Mouse (Mus musculus) megakaryocyte, embryonic 14.5 days (primary cell): Measurements from ENCODE around the gene Tspan4. TPM values are rescaled to one million over a fixed set of nuclear protein-coding genes. Genes with fewer than 3 reads are reported as not detected.

Experiments
- H3K27me3 ChIP-seq: replicated peaks from 2 replicates; pipeline ENCODE3; 2012; ENCODE audit warnings: inconsistent platforms
- H3K36me3 ChIP-seq: replicated peaks from 2 replicates; pipeline ENCODE3; 2012; ENCODE audit warnings: low read length, inconsistent platforms, mixed read lengths
- H3K4me1 ChIP-seq: 2 replicates; pipeline ENCODE4 v1.6.1; 2012; ENCODE audit warnings: inconsistent platforms
- H3K4me3 ChIP-seq: replicated peaks from 2 replicates; pipeline ENCODE3; 2012; ENCODE audit warnings: moderate library complexity, mild to moderate bottlenecking, inconsistent platforms
- H3K9me3 ChIP-seq: 2 replicates; pipeline ENCODE4 v1.6.1; 2012; ENCODE audit warnings: inconsistent platforms
- FLI1 ChIP-seq: IDR thresholded peaks from 2 replicates; pipeline ENCODE4 v1.6.1; 2012; ENCODE audit warnings: low read length, inconsistent platforms, mixed read lengths
- GATA1 ChIP-seq: IDR thresholded peaks from 3 replicates; pipeline ENCODE4 v1.6.1; 2012; ENCODE audit warnings: mixed read lengths, low read length, inconsistent platforms, borderline replicate concordance
- polyA plus RNA-seq: library from polyadenylated mRNA; stranded (reverse); fragments of >175 nt; gene quantifications from 2 replicates; pipeline ENCODE4 v1.2.3, GENCODE M21; 2012; ENCODE audit warnings: low replicate concordance; ENCODE audit not compliant: insufficient read depth

Tspan4 gene
- polyA plus RNA-seq, 1 experiment, result 54.8 TPM

- peaks cover 83% of the 10 kb centered on the region for H3K36me3 ChIP-seq
- no peaks in the 10 kb centered on the region for H3K27me3 ChIP-seq
- peaks cover 93% of the 10 kb centered on the region for H3K4me1 ChIP-seq
- H3K9me3 ChIP-seq, result no peaks in the 10 kb centered on the region
- no peak overlapping the region for H3K4me3 ChIP-seq
- TF ChIP-seq GATA1 (no peak), FLI1 (no peak)
These were observed 8.1 kb downstream of the Tspan4 start for GRCm38 (mm10) chr7:141483114-141483653.

GRCm38 (mm10) chr7:141484186-141485120 is 9.4 kb downstream of the Tspan4 start:
- no peaks in the 10 kb centered on the region for H3K27me3 ChIP-seq
- H3K4me3 ChIP-seq, result no peak overlapping the region
- H3K4me1 ChIP-seq, result peaks cover 91% of the 10 kb centered on the region
- no peaks in the 10 kb centered on the region for H3K9me3 ChIP-seq
- H3K36me3 ChIP-seq, result peaks cover 90% of the 10 kb centered on the region
- no peak for TF ChIP-seq GATA1
- TF ChIP-seq FLI1, result no peak

GRCm38 (mm10) chr7:141485186-141485585 is 10.1 kb downstream of the Tspan4 start:
- no peak for TF ChIP-seq GATA1
- TF ChIP-seq FLI1, result no peak
- no peaks in the 10 kb centered on the region for H3K27me3 ChIP-seq
- H3K9me3 ChIP-seq, result no peaks in the 10 kb centered on the region
- H3K4me1 ChIP-seq, result peaks cover 91% of the 10 kb centered on the region
- H3K36me3 ChIP-seq, result peaks cover 93% of the 10 kb centered on the region
- no peak overlapping the region for H3K4me3 ChIP-seq

- Histone ChIP-seq H3K4me3 (no peak overlapping the region), H3K9me3 (no peaks in the 10 kb centered on the region), H3K4me1 (peaks cover 90% of the 10 kb centered on the region), H3K27me3 (no peaks in the 10 kb centered on the region), H3K36me3 (peaks cover 96% of the 10 kb centered on the region)
- no peak for TF ChIP-seq GATA1
- TF ChIP-seq FLI1, result no peak
These were observed 10.6 kb downstream of the Tspan4 start for GRCm38 (mm10) chr7:141485606-141486005.

GRCm38 (mm10) chr7:141486239-141486638 is 11.2 kb downstream of the Tspan4 start:
- Histone ChIP-seq H3K4me1 (peaks cover 90% of the 10 kb centered on the region), H3K36me3 (peaks cover 99% of the 10 kb centered on the region), H3K9me3 (no peaks in the 10 kb centered on the region), H3K4me3 (no peak overlapping the region), H3K27me3 (no peaks in the 10 kb centered on the region)
- TF ChIP-seq GATA1, result no peak
- TF ChIP-seq FLI1, result no peak

GRCm38 (mm10) chr7:141487141-141487540 is 12.1 kb downstream of the Tspan4 start:
- TF ChIP-seq FLI1 (no peak), GATA1 (no peak)
- Histone ChIP-seq H3K36me3 (peaks cover 99% of the 10 kb centered on the region), H3K4me3 (no peak overlapping the region), H3K4me1 (peaks cover 89% of the 10 kb centered on the region), H3K27me3 (no peaks in the 10 kb centered on the region), H3K9me3 (no peaks in the 10 kb centered on the region)

- H3K4me3 ChIP-seq, result no peak overlapping the region
- peaks cover 56% of the 10 kb centered on the region for H3K4me1 ChIP-seq
- no peaks in the 10 kb centered on the region for H3K9me3 ChIP-seq
- H3K36me3 ChIP-seq, result peaks cover 99% of the 10 kb centered on the region
- no peaks in the 10 kb centered on the region for H3K27me3 ChIP-seq
- no peak for TF ChIP-seq FLI1
These were observed 16.1 kb downstream of the Tspan4 start for GRCm38 (mm10) chr7:141491151-141491550.

GRCm38 (mm10) chr7:141492738-141493137 is 17.7 kb downstream of the Tspan4 start:
- no peaks in the 10 kb centered on the region for H3K27me3 ChIP-seq
- peaks cover 49% of the 10 kb centered on the region for H3K4me1 ChIP-seq
- no peaks in the 10 kb centered on the region for H3K9me3 ChIP-seq
- peaks cover 99% of the 10 kb centered on the region for H3K36me3 ChIP-seq
- no peak overlapping the region for H3K4me3 ChIP-seq
- TF ChIP-seq GATA1 (no peak), FLI1 (no peak)

- Histone ChIP-seq H3K9me3 (no peaks in the 10 kb centered on the region), H3K36me3 (peaks cover 100% of the 10 kb centered on the region), H3K4me1 (peaks cover 47% of the 10 kb centered on the region), H3K27me3 (no peaks in the 10 kb centered on the region), H3K4me3 (no peak overlapping the region)
- TF ChIP-seq GATA1 (no peak), FLI1 (no peak)
These were observed 18.7 kb downstream of the Tspan4 start for GRCm38 (mm10) chr7:141493729-141494128.

- Histone ChIP-seq H3K36me3 (peaks cover 100% of the 10 kb centered on the region), H3K9me3 (no peaks in the 10 kb centered on the region), H3K4me1 (peaks cover 34% of the 10 kb centered on the region), H3K4me3 (no peak overlapping the region), H3K27me3 (no peaks in the 10 kb centered on the region)
- no peak for TF ChIP-seq FLI1
- no peak for TF ChIP-seq GATA1
These were observed 20.3 kb downstream of the Tspan4 start for GRCm38 (mm10) chr7:141495379-141495778.
